Mouse (Mus musculus) left cerebral cortex, postnatal 4 days (tissue): ENCODE measurements around the gene Lrrc3c. TPM values are rescaled to one million over a fixed set of nuclear protein-coding genes. Genes with fewer than 3 reads are reported as not detected.
A peak's percentile ranks its signal among the peaks of the same experiment; 100 is the strongest.

Source experiments
- DNase-seq: peaks from one replicate; pipeline ENCODE4 v3.0.0-alpha.2; 2022
- intact Hi-C: fragments of 180-260 bp; cut with DNase I; formaldehyde crosslinking; loops from one replicate; pipeline ENCODE4 v1.15.1; 2025
- total RNA-seq, 2 experiments: library from RNA; stranded (reverse); gene quantifications; 2 replicates each; pipeline ENCODE4 v1.2.3; 2021

Gene Lrrc3c
- not detected for total RNA-seq

GRCm38 (mm10) chr11:98597991-98598390 lies at the start of gene Lrrc3c:
Gene Lrrc3c, plus strand, starts transcription at chr11:98598291.
- DNase-seq, result no peak
- intact Hi-C loops, result no loop called here

GRCm38 (mm10) chr11:98549363-98549762 lies 48.7 kb upstream of the Lrrc3c start:
- DNase-seq, result no peak
- intact Hi-C loops, result no loop called here

- intact Hi-C loops, result no loop called here
- no peak for DNase-seq
These were observed 47.6 kb upstream of the Lrrc3c start for GRCm38 (mm10) chr11:98550311-98550974.

GRCm38 (mm10) chr11:98550975-98551828 lies 46.9 kb upstream of the Lrrc3c start, which contains the start of gene Zpbp2:
Gene Zpbp2, plus strand, starts transcription at chr11:98551097.
- DNase-seq, result peak; percentile 91
- intact Hi-C loops, result no loop called here

- intact Hi-C loops, result no loop called here
- no peak for DNase-seq
These were observed 44.1 kb upstream of the Lrrc3c start for GRCm38 (mm10) chr11:98553966-98554365.

- intact Hi-C loops, result no loop called here
- no peak for DNase-seq
These were observed 42.9 kb upstream of the Lrrc3c start for GRCm38 (mm10) chr11:98555124-98555700.

- no peak for DNase-seq
- intact Hi-C loops, result no loop called here
These were observed 37.1 kb upstream of the Lrrc3c start for GRCm38 (mm10) chr11:98560942-98561341.

GRCm38 (mm10) chr11:98563025-98563424 lies 35.1 kb upstream of the Lrrc3c start:
- intact Hi-C loops, result no loop called here

GRCm38 (mm10) chr11:98563921-98564414 lies 34.1 kb upstream of the Lrrc3c start:
- intact Hi-C loops, result no loop called here
- DNase-seq, result no peak

More at GRCm38 (mm10) chr11:98563025-98563424, 35.1 kb upstream of the Lrrc3c start:
- DNase-seq, result no peak

GRCm38 (mm10) chr11:98568326-98568725 lies 29.8 kb upstream of the Lrrc3c start:
- intact Hi-C loops, result no loop called here

GRCm38 (mm10) chr11:98569461-98569860 lies 28.6 kb upstream of the Lrrc3c start:
- DNase-seq, result no peak
- intact Hi-C loops, result no loop called here

More at GRCm38 (mm10) chr11:98568326-98568725, 29.8 kb upstream of the Lrrc3c start:
- no peak for DNase-seq

- intact Hi-C loops, result no loop called here
- DNase-seq, result no peak
These were observed 20.3 kb upstream of the Lrrc3c start for GRCm38 (mm10) chr11:98577776-98578175.

GRCm38 (mm10) chr11:98580301-98581121 lies 17.6 kb upstream of the Lrrc3c start:
- DNase-seq, result no peak
- intact Hi-C loops, result no loop called here

GRCm38 (mm10) chr11:98581286-98582029 lies 16.6 kb upstream of the Lrrc3c start:
- no peak for DNase-seq
- intact Hi-C loops, result no loop called here

GRCm38 (mm10) chr11:98582030-98582388 lies 16.1 kb upstream of the Lrrc3c start:
- intact Hi-C loops, result no loop called here

GRCm38 (mm10) chr11:98582551-98583264 lies 15.4 kb upstream of the Lrrc3c start:
- no peak for DNase-seq
- intact Hi-C loops, result no loop called here

More at GRCm38 (mm10) chr11:98582030-98582388, 16.1 kb upstream of the Lrrc3c start:
- no peak for DNase-seq

GRCm38 (mm10) chr11:98583265-98583552 lies 14.9 kb upstream of the Lrrc3c start:
- intact Hi-C loops, result no loop called here
- DNase-seq, result no peak

GRCm38 (mm10) chr11:98583571-98583970 lies 14.5 kb upstream of the Lrrc3c start:
- intact Hi-C loops, result no loop called here
- DNase-seq, result no peak

- no peak for DNase-seq
- intact Hi-C loops, result no loop called here
These were observed 13.9 kb upstream of the Lrrc3c start for GRCm38 (mm10) chr11:98584146-98584545.
